12 mouse cellular contexts compared by ENCODE assay signal in the genomic region with DNA sequence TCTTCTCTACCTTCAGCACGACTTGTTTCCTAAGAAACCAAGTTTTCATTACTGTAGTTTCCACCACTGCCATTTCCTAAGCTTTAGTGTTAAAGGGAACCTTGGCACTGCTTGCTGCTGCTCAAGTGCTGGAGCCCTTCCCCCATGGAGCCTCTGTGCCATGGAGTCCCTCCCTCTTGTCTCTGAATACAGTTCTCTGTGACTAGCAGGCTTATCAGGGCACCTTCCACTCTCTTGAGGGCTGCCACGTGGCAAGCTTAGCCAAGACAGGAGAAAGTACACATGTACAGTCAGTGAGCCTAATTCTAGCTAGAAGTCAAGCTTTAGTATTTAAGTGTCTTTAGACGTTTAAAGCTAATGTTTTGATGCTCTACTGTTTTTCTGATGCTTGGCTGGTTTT.
DNase-seq lines count a peak whose midpoint lies in the region; ATAC-seq and TF ChIP-seq lines count a peak whose summit lies in the region.
"Had no signal": no experiment of that assay in that cellular context is flagged by ENCODE, and none has a peak within 500 bp of the region (broad histone marks: within the 10 kb centered on the region; RNA-seq: fewer than 3 reads in every experiment).

No protein-coding gene starts in this region.

- no peak for TF ChIP-seq CTCF in left cerebral cortex, adult 2 months (IDR thresholded peaks at IDR 0.05)

- H3K27me3 ChIP-seq in liver, embryonic 12.5 days (replicated peaks): no peaks in the 10 kb centered on the region
- no peaks in the 10 kb centered on the region for H3K27me3 ChIP-seq in neural tube, embryonic 15.5 days (replicated peaks)
- H3K27me3 ChIP-seq: midbrain, embryonic 13.5 days had no signal

- no peak overlapping the region for H3K4me3 ChIP-seq in liver, embryonic 12.5 days
- no peak overlapping the region for H3K4me3 ChIP-seq in left cerebral cortex, adult 2 months
- no peak overlapping the region for H3K4me3 ChIP-seq in neural tube, embryonic 15.5 days (replicated peaks)
- H3K4me3 ChIP-seq: midbrain, embryonic 13.5 days had no signal

- DNase-seq in adrenal gland, postnatal 14 days: peak; percentile 51
- no peak for DNase-seq in adrenal gland, adult 18-20 months (ENCODE audit: low spot score in 2 of 2)
- DNase-seq in heart, adult 9 months (ENCODE audit: low spot score in 2 of 2): peak; percentile 46 to 61
- DNase-seq in lung, postnatal 36 days: peak; percentile 74
- DNase-seq in left cerebral cortex, adult 2 months (ENCODE audit: extremely low spot score in 1 of 2, low spot score in 2 of 2): no peak
- DNase-seq in ovary, postnatal 10 days (ENCODE audit: low spot score): no peak
- DNase-seq: cerebellum, adult 2 months; kidney, postnatal 4 days had no signal

- H3K4me2 ChIP-seq in liver, embryonic 12.5 days: no peak overlapping the region
- H3K4me2 ChIP-seq in neural tube, embryonic 15.5 days: no peak overlapping the region
- H3K4me2 ChIP-seq: hindbrain, embryonic 14.5 days; midbrain, embryonic 13.5 days had no signal

- intact Hi-C loops in left cerebral cortex, adult 2 months (cut with DNase I): no loop called here

- H3K36me3 ChIP-seq in liver, embryonic 12.5 days: peaks cover 36% of the 10 kb centered on the region
- H3K36me3 ChIP-seq in neural tube, embryonic 15.5 days: peaks cover 37% of the 10 kb centered on the region

- 48% methylated on average over 3 of the region's 3 CpGs for WGBS in liver, embryonic 12.5 days (ENCODE audit: insufficient replicate concordance)
- 78% methylated on average over 3 of the region's 3 CpGs for WGBS in neural tube, embryonic 15.5 days

- peaks cover 9% of the 10 kb centered on the region; the same call in 1 of the 2 replicates for H3K4me1 ChIP-seq in liver, embryonic 12.5 days
- H3K4me1 ChIP-seq in neural tube, embryonic 15.5 days: no peaks in the 10 kb centered on the region
- H3K4me1 ChIP-seq: midbrain, embryonic 13.5 days had no signal

- H3K27ac ChIP-seq in liver, embryonic 12.5 days: no peak overlapping the region
- H3K27ac ChIP-seq in left cerebral cortex, adult 2 months: no peak overlapping the region
- H3K27ac ChIP-seq in neural tube, embryonic 15.5 days (replicated peaks): no peak overlapping the region
- H3K27ac ChIP-seq: hindbrain, embryonic 14.5 days; midbrain, embryonic 13.5 days had no signal

- no peak overlapping the region for H3K9ac ChIP-seq in liver, embryonic 12.5 days
- no peak overlapping the region for H3K9ac ChIP-seq in neural tube, embryonic 15.5 days (replicated peaks)
- H3K9ac ChIP-seq: hindbrain, embryonic 14.5 days; midbrain, embryonic 13.5 days had no signal

- ATAC-seq in liver, embryonic 12.5 days: peak; percentile 82
- no peak for ATAC-seq in neural tube, embryonic 15.5 days (ENCODE audit: low FRiP score)
- ATAC-seq: midbrain, embryonic 13.5 days had no signal

- no peaks in the 10 kb centered on the region for H3K9me3 ChIP-seq in liver, embryonic 12.5 days (replicated peaks)
- no peaks in the 10 kb centered on the region for H3K9me3 ChIP-seq in neural tube, embryonic 15.5 days (replicated peaks)
- H3K9me3 ChIP-seq: midbrain, embryonic 13.5 days had no signal

Comparison
In these comparisons a context has a peak if more than half of its experiments do, and no peak if none do; other contexts are left out.
1. DNase-seq: peak in adrenal gland, postnatal 14 days (single experiment), heart, adult 9 months (2 of 2) and lung, postnatal 36 days (single experiment); none in adrenal gland, adult 18-20 months (0 of 2), left cerebral cortex, adult 2 months (0 of 2) and ovary, postnatal 10 days (single experiment).